Mouse (Mus musculus) cerebellum, adult 9-10 months (tissue): ENCODE measurements around the gene Ctbp2.

Experiments used
- DNase-seq: peaks from one replicate; pipeline ENCODE4 v3.0.0; 2022

Gene Ctbp2

GRCm38 (mm10) chr7:133002271-133002670, 121.9 kb downstream of the Ctbp2 start:
- DNase-seq = peak; percentile 61

GRCm38 (mm10) chr7:133001388-133001787, 122.8 kb downstream of the Ctbp2 start:
- no peak for DNase-seq

- no peak for DNase-seq
These were observed 125.1 kb downstream of the Ctbp2 start for GRCm38 (mm10) chr7:132999061-132999460.

GRCm38 (mm10) chr7:132998639-132999038, 125.5 kb downstream of the Ctbp2 start:
- DNase-seq = no peak

- no peak for DNase-seq
These were observed 127.8 kb downstream of the Ctbp2 start for GRCm38 (mm10) chr7:132996391-132996790.

GRCm38 (mm10) chr7:132994628-132995191, 129.4 kb downstream of the Ctbp2 start:
- no peak for DNase-seq

GRCm38 (mm10) chr7:132994120-132994519, 130.0 kb downstream of the Ctbp2 start:
- no peak for DNase-seq

- DNase-seq = no peak
These were observed 131.1 kb downstream of the Ctbp2 start for GRCm38 (mm10) chr7:132992967-132993615.

GRCm38 (mm10) chr7:132991240-132991900, 132.8 kb downstream of the Ctbp2 start:
- no peak for DNase-seq

GRCm38 (mm10) chr7:132989839-132990238, 134.3 kb downstream of the Ctbp2 start:
- no peak for DNase-seq

GRCm38 (mm10) chr7:132982639-132983038, 141.5 kb downstream of the Ctbp2 start:
- DNase-seq = no peak

- DNase-seq = no peak
These were observed 146.2 kb downstream of the Ctbp2 start for GRCm38 (mm10) chr7:132977981-132978380.

- no peak for DNase-seq
These were observed 148.1 kb downstream of the Ctbp2 start for GRCm38 (mm10) chr7:132976079-132976478.

- no peak for DNase-seq
These were observed 152.1 kb downstream of the Ctbp2 start for GRCm38 (mm10) chr7:132972079-132972478.

GRCm38 (mm10) chr7:132965707-132966106, 158.4 kb downstream of the Ctbp2 start:
- no peak for DNase-seq

- no peak for DNase-seq
These were observed 159.8 kb downstream of the Ctbp2 start for GRCm38 (mm10) chr7:132964395-132964794.

- no peak for DNase-seq
These were observed 173.5 kb downstream of the Ctbp2 start for GRCm38 (mm10) chr7:132950613-132951012.

GRCm38 (mm10) chr7:132949968-132950367, 174.2 kb downstream of the Ctbp2 start:
- no peak for DNase-seq

GRCm38 (mm10) chr7:132940569-132940968, 183.6 kb downstream of the Ctbp2 start:
- DNase-seq = no peak

- DNase-seq = no peak
These were observed 185.0 kb downstream of the Ctbp2 start for GRCm38 (mm10) chr7:132939118-132939517.
